Mouse (Mus musculus): Measurements from ENCODE around the gene Ntm.

DNA sequence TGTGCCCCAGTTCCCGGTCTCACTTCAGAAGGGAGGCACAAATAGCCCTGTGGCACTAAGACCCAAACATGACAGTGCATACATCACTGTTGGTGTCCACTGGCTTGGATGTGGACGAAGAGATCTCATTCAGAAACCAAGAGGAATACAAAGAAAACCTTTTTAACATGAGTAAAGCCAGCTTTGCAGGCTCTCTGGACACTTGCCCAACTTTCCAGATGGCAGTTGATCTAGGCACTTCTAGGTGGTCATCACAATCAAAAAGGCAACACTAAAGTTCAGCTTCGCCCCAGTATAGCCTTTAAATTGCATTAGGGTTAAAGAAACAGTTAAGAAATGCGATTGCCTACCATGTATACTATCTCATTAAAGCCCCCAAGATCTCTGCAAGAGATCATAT is 264.7 kb downstream of the Ntm start:
- no peak for TF ChIP-seq CTCF (IDR thresholded peaks at IDR 0.05; ENCODE audit: control insufficient read depth, insufficient read depth, insufficient read length)
- no peak for TF ChIP-seq MAX (IDR thresholded peaks at IDR 0.05)
- no peak for TF ChIP-seq MYOD1 (IDR thresholded peaks at IDR 0.05; ENCODE audit: control insufficient read depth, insufficient read length, low read depth)
- TF ChIP-seq USF1 (IDR thresholded peaks at IDR 0.05; ENCODE audit: low read depth): no peak

Data from C2C12 (cell line).